Mouse (Mus musculus) gonadal fat pad, adult 2 months (tissue): ENCODE data around the gene Limch1. TPM values are rescaled to one million over a fixed set of nuclear protein-coding genes. Genes with fewer than 3 reads are reported as not detected.

ENCODE experiments used
- DNase-seq: peaks from one replicate; pipeline ENCODE4 v3.0.0-alpha.2; 2012; ENCODE audit warnings: low read depth
- polyA plus RNA-seq: library from polyadenylated mRNA; depleted of rRNA; stranded (reverse); fragments of >200 nt; gene quantifications from 2 replicates; pipeline ENCODE4 v1.2.3, GENCODE M21; 2012; rRNA removed

Gene Limch1
- polyA plus RNA-seq, 1 experiment, result 11.7 TPM

- no peak for DNase-seq
Measured at GRCm38 (mm10) chr5:67101793-67102600, 356.4 kb downstream of the Limch1 start.

DNA sequence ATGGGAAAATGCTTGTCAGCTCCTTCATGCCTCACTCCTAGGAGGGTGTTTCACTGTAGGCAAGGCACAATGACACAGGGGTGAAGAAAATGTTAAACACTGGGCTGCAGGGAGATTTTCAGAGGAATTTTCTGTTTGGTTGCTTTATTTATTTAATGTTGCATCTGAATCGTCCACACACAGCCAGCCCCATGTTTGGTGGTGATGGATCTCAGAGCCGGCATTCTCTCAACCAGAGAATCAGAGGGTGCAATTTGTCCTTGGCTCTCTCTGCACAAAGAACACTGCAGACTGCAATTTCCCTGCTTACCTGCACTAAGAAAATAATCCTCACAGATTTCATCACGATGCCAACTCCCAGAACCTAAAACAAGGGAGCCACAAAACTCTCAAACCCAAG lies 357.4 kb downstream of the Limch1 start:
- no peak for DNase-seq

GRCm38 (mm10) chr5:67106261-67106660 lies 360.6 kb downstream of the Limch1 start:
- DNase-seq, result no peak

Other genes starting within 250 kb of the Limch1 start
- 13.7 and 21.6 TPM in 2 replicates for gene Apbb2, start 127.0 kb upstream of the Limch1 start, polyA plus RNA-seq
- gene Uchl1, start 69.7 kb upstream of the Limch1 start, polyA plus RNA-seq, result 13.8 and 14.7 TPM in 2 replicates